Mouse (Mus musculus) mouse trophoblast stem cell (cell line): ENCODE measurements around the gene Klk1.

Source experiments
- in situ Hi-C, 2 experiments: fragments of 300-500 bp; cut with MseI, MboI; formaldehyde crosslinking; loops; 2 replicates in 1 of 2; 3 replicates in 1 of 2; pipeline ENCODE4 v1.15.1; 2025

The Klk1 gene

DNA sequence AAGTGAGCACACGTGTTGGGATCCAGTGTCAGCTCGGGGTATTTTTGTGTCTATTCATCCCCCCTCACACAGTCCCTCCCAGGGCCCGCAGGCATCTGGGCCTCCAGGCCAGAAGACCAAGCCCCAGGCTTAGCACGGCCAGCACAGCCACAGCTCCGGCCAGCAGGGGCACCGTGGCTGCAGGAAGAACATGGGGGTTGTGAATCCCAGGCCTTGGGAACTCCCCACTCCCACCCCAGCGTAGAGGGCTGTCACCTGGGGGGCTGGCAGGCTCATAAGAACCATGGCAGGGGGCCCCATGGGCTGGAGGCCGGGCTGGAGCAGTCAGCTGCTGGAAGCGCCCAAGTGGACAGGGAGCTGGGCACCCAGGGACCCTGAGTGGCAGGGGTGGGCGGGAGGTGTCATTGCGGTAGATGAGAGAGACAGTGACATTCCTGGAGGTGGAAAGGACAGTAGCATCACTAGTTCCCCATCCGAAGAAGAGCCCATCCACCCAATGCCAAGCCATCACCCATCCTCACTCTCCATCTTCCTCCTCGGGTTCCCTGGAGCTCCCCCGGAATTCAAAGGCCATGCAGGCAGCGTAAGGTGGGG, 28.0 kb downstream of the Klk1 start:
- in situ Hi-C loops, result no loop called here

DNA sequence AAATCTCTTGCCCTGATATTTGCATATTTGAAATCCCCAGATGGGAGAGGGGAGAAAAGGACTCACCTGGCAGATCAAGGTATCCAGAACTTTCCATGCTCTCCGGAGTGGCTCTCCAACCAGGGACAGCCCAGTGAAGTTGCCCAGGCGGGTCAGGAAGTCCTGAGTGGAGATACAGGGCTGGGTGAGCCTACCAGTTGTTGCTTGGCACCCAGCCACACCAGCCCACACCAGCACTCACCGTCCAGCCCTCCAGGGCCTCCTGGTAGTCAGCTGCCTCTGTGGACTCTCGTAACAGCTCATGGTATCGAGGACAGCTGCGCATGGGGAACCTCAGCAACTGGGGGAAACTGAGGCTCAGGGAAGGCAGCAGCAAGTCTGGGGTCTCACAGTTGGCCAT, 29.8 kb downstream of the Klk1 start:
- in situ Hi-C loops, result no loop called here

DNA sequence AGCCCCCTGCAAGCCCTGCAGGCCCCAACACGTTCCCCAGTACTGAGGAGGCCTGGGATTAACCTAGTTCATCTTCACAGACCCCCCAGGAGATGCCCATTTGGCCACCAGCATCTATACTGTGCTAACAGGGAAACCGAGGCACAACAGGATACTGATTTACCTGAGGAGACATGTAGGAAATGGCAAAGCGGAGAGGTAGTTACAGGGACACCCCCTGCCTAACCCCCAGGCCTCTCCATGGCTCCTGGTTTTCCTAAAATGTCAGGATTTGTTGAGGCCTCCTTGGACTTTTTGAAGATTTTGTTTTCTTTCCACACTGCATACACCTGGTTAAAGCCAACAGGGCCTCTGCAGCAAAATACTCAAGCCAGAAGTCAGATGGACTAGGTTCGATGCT, 32.1 kb downstream of the Klk1 start, which contains the start of gene Acp4:
Acp4 (minus strand) TSS at position 101 of the 400 bp plus-strand sequence.
- in situ Hi-C loops, result no loop called here

DNA sequence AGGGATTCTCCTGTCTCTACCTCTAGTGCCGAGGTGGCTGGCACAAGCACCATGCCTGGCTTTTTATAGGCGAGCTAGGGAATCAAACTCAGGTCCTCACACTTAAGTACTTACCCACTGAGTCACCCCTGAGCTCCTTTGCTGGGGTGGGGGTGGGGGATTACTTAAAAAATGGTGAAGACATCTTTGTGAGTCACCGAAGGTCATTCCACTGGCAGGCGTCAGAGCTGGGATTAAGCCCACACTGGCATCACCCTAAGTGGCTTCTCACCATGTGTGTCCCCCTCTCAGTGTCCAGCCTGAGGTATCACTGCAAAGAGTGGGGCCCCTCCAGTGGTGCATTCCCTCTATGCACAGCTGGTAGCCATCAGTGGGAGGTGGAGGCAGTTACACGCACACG, 35.2 kb downstream of the Klk1 start:
- in situ Hi-C loops, result no loop called here

DNA sequence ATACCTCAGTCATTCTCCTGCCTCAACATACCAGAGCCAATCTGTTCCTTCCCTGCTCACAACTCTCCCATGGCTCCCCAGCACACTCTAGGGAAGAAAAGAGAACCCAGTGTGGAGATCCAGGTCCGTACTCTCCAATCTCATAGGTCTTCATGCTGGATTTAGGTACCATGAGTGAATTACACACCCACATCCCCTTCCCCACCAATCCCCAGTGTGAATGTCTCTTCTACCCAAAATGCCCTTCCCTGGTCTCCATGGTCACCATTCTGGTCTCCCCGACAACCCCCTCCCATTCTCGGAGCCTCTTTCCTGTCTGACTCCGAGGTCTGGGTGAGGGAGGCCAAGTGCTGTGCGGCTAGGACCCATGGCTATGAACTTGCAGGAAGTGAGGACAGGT, 36.0 kb downstream of the Klk1 start, which contains the start of gene Gm15517:
Gm15517 (plus strand) TSS at position 301 of the 400 bp plus-strand sequence.
- in situ Hi-C loops, result no loop called here

DNA sequence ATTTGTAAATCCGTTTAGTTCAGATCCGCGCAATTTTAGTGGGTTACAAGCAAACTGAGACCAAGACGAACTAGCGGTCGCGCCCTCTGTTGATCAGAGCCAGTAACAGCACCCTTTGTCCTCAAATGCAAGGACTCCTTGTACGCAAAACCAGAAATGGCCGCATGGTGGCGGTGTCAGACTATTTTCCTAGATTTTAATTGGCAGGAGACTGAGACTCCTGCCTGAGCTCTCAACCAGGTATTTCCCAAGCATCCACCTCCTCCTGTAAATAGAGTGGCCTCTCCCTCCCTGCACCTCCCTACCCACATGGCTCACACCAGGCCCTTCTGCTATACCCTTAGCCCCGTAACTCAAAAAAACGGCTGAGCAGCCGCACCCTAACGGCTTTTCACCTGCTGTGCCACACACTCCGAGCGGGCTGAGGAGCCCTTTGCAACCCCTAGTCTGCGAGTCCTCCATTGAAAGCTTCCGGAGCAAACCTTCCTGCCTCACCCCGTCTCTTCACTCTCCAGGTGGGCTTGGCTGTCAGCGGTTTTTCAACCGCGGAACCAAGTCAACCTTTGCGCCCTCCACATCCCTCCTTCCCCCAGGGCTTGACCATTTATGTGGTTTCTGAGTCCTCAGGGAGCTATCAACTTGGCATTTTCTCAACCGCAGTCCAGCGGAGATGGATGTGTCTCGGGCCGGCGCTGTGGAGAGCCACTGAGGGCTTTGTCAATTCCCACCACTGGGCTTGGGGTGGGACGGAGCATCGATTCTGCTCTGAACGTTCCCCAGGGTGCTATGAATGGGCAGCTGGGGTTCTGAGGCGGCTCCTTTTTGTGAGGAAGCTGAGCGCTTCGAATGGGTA, 37.9 kb downstream of the Klk1 start:
- in situ Hi-C loops, result no loop called here

DNA sequence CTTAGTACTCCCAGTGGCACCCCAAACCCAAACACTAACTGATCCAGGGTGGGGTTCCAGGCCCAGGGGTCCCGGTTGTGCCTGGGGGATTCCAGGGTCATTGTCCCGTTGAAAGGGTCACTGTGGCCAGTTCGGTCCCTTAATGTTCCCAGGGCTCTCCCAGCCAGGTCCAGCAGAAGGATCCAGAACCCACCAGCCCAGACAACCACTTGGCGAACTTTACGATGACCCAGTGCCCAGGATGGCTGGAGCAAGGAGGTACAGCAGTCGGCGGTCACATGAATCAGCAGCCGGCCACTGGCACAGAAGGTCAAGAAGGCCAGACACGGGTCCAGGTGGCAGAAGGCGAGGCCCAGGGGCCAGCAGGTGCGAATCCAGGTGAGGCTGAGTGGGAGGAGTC, 43.0 kb downstream of the Klk1 start:
- in situ Hi-C loops, result no loop called here

DNA sequence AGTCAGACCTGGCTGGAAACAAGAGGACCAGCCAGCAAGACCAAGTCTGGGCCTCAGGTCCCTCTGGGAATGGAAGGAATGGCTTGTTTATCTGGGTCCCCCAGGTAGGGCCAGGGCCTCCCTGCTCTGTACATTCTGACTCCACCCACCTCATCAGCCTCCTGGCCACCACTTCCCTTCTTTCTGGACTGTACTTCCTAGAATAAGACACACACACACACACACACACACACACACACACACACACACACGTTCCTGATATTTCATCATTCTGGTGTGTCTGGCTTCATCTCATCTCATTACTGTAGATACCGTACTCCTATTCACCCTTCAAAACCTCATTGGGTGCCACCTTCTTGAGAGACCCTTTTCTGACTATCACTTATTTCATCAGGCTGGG, 44.2 kb downstream of the Klk1 start:
- in situ Hi-C loops, result no loop called here

DNA sequence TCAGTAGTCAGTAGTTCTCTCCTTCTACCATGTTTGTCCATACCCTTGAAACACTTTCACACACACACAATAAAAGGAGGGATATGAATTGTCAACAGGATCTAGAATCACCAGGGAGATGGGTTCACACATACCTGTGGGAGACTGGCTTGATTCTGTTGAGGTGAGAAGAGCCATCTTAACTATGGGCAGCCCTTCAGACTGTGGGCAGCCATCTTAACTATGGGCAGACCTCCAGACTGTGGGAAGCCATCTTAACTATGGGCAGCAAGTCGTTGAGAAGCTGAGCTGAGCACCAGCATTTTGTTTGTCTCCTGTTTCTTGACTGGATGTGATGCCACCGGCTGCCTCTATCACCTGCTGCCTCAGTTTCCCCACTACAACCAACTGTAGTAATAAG, 46.1 kb downstream of the Klk1 start:
- in situ Hi-C loops, result loop anchor here (5.0 to 10.0 kb wide), 2 partner anchors 73 to 76 kb away; no protein-coding TSS in a partner anchor

DNA sequence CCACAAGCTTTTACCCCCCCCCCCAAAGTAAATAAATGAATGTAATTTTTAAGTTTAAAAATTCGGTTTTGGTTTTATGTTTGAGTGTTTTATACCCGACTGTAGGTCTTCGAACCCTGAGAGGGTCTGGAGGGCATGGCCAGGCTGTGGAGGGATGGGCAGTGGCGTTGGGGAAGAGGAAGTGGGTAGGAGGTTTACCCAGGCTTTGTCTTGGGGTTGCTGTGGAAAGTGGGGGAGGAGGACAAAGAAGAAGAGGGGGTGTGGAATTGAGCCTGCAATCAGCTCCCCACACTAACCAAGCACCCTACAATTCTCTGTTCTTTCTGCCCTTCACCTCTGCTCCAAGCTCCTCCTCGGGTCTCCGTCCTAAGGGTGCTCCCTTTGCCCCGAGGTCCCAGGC, 47.4 kb downstream of the Klk1 start:
- in situ Hi-C loops, result loop anchor here (5.0 to 10.0 kb wide), 2 partner anchors 72 to 75 kb away; no protein-coding TSS in a partner anchor

DNA sequence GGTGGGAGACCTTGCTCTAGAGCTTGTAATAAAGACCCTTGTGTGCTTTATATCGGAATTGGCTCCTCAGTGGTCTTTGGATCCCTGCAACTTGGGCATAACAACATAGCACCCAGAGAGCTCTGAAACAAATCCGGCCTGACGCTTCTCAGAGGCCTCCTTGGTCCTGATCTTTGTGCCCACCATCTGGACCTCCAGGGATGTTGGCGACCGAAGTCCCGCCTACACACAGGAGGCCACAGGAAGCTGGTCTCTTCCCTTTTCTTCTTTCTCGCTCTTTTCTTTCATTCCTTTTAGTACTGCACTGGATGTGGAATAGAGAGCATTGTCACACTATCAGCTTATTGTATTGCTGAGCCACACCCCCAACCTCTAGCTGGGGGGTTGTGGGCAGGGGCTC, 48.3 kb downstream of the Klk1 start:
- in situ Hi-C loops, result loop anchor here (5.0 to 10.0 kb wide), 2 partner anchors 71 to 74 kb away; no protein-coding TSS in a partner anchor

DNA sequence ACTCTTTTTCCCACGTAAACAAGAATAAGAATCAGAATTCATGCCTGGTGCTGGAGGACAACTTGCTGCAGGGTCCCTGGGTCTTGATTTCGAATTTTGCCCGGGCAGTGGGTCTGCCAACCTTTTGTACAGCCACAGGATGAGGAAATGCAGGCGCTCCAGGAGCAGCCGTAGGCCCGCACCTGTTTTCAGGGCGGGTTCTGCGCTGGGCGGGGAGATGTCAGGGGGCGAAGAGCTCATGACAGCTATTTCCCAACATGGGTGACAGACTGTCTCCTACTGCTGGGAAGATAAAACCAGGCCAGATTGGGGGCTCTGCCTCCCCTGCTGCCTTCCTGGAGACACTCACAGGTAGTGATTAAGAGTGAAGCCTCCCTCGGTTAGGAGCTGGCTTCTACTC, 48.9 kb downstream of the Klk1 start:
- in situ Hi-C loops, result loop anchor here (5.0 to 10.0 kb wide), 2 partner anchors 71 to 73 kb away; no protein-coding TSS in a partner anchor

DNA sequence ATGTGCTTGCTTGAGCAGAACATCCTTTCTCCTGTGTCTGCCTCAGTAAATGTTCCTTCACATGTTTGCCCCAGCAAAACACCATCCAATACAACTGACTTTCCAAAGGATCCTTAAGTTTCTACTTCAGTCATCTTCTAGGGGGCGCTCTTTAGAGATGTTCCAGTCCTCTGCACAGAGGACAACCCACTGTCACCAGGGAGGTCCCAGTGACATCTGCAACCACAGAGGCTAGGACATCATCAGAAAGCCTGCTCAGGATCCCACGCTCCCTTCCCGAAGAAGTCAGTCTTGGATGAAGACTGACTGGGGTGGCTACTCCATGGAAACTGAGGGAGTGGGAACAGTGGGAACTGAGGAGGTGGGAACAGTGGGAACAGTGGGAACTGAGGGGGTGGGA, 50.4 kb downstream of the Klk1 start:
- in situ Hi-C loops, result loop anchor here in 1 of 2 experiments (10.0 kb wide), 1 partner anchor 69 kb away; no protein-coding TSS in a partner anchor

DNA sequence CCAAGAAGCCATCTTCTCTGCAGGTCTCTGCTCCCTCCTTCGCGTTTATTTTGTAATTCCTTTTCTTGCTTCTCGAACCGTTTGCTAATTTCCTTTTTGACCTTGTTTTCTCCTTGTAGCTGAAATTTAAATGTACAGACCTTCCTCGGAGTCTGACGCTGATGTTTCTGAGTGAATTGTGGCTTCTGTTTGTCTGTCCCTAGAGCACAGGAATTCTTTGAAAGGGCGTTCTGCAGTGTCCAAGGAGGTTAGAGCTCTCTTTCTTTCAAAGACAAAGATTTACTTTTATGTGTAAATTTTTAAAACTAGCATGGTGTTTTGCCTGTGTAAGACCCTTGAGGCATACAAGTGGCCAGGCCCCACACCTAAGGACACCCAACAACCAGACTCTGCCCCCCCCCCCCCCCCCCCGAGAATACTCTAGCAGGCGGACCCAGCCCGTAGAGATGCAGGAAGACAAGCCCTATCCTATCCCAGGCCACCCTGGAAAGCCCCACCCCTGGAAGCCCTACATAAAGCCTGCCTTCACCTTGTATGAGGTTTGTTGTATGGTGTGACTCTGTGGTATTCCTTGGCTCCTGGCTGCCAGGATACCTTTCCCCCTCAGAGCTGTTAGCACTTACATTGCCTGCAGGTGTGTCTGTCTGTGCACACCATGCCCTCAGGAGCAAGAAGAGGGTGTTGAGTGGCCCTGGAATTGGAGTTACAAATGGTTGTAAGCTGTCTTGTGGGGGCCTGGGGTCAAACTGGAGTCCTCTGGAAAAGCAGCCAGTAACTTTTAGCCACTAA, 51.5 kb downstream of the Klk1 start:
- in situ Hi-C loops, result loop anchor here in 1 of 2 experiments (10.0 kb wide), 1 partner anchor 68 kb away; no protein-coding TSS in a partner anchor

DNA sequence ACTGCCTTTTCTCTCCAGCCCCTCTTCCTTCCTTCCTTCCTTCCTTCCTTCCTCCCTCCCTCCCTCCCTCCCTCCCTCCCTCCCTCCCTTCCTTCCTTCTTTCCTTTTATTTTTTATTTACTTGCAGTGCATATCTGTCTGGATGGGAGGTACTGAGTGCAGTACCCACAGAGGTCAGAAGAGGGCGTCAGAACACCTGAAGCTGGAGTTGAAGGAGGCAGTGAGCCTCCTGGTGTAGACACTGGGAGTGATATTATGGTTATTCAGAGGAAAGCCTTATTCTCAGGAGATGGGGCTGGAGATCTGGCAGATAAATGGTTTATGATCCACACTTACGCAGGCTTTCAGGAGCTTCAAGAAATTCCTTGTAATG, 52.1 kb downstream of the Klk1 start:
- in situ Hi-C loops, result loop anchor here in 1 of 2 experiments (10.0 kb wide), 1 partner anchor 68 kb away; no protein-coding TSS in a partner anchor
